In genomic region chr15:98225610-98226009, GRCm38 (mm10) we compare ENCODE assay signal across 18 mouse cellular contexts. TPM values are rescaled to one million over a fixed set of nuclear protein-coding genes. Genes with fewer than 3 reads are reported as not detected.
A peak's percentile ranks its signal among the peaks of the same experiment; 100 is the strongest.
DNase-seq lines count a peak whose midpoint lies in the region; ATAC-seq lines count a peak whose summit lies in the region.
"Had no signal": no experiment of that assay in that cellular context is flagged by ENCODE, and none has a peak within 500 bp of the region (broad histone marks: within the 10 kb centered on the region; RNA-seq: fewer than 3 reads in every experiment).

No protein-coding gene starts in this region.

- 0 out of 2 replicates have a peak overlapping the region, but pooled peaks have one; percentile 16 for H3K4me2 ChIP-seq in neural tube, embryonic 12.5 days (replicated peaks)

- no peaks in the 10 kb centered on the region for H3K4me1 ChIP-seq in neural tube, embryonic 12.5 days
- H3K4me1 ChIP-seq: heart, embryonic 10.5 days had no signal

- no peak overlapping the region for H3K27ac ChIP-seq in neural tube, embryonic 12.5 days
- H3K27ac ChIP-seq: heart, embryonic 10.5 days; kidney, postnatal 0 days had no signal

- no peaks in the 10 kb centered on the region for H3K9me3 ChIP-seq in neural tube, embryonic 12.5 days
- H3K9me3 ChIP-seq: heart, embryonic 10.5 days had no signal

- WGBS in neural tube, embryonic 12.5 days = 46% methylated on average over 16 of the region's 16 CpGs

- no peaks in the 10 kb centered on the region for H3K27me3 ChIP-seq in neural tube, embryonic 12.5 days (replicated peaks)

- DNase-seq in kidney, postnatal 10 days = peak; percentile 13
- DNase-seq in kidney, adult 11 months = no peak
- peak; percentile 18 for DNase-seq in retina, postnatal 1 day
- DNase-seq in retina, embryonic 14.5 days (ENCODE audit: low spot score) = no peak
- DNase-seq in embryo, embryonic 10 days (ENCODE audit: low spot score) = peak; percentile 22
- no peak for DNase-seq in c-Kit-positive CD71-positive TER-119-positive erythroid progenitor cells, embryonic 14.5 days (ENCODE audit: low spot score)
- DNase-seq: cerebellum, adult 2 months; gastrocnemius, postnatal 25 days; heart, postnatal 14 days; layer of hippocampus, adult 9-11 months; right cerebral cortex, postnatal 4 days had no signal

- no peaks in the 10 kb centered on the region for H3K36me3 ChIP-seq in neural tube, embryonic 12.5 days
- H3K36me3 ChIP-seq: heart, embryonic 10.5 days had no signal

- no peak overlapping the region for H3K9ac ChIP-seq in neural tube, embryonic 12.5 days

- ATAC-seq in neural tube, embryonic 12.5 days (ENCODE audit: low FRiP score, low read depth) = no peak
- ATAC-seq: intestine, embryonic 16.5 days had no signal

- H3K4me3 ChIP-seq in neural tube, embryonic 12.5 days = no peak overlapping the region
- H3K4me3 ChIP-seq: heart, embryonic 10.5 days had no signal

RNA-seq across cellular contexts. Expression of gene Olfr287, which starts 4.8 kb away (rescaled TPM):
- 0.15 TPM in 1 of 2 replicates, not detected in the other for polyA plus RNA-seq in neural tube, embryonic 12.5 days (2016; fragmentation: Nextera tagmentation; extraction: Ambion mirVana)
- polyA plus RNA-seq: heart, embryonic 10.5 days; intestine, embryonic 16.5 days; kidney, postnatal 0 days; liver, adult 2 months; lung, embryonic 16.5 days; thymus, postnatal 0 days had no signal

RNA-seq across cellular contexts. Expression of gene Gm44579, which starts 4.8 kb away (rescaled TPM):
- polyA plus RNA-seq in neural tube, embryonic 12.5 days (2016; fragmentation: Nextera tagmentation; extraction: Ambion mirVana) = not detected in 2 replicates
- polyA plus RNA-seq: cerebellum, adult 2 months; heart, embryonic 10.5 days; intestine, embryonic 16.5 days; kidney, postnatal 0 days; liver, adult 2 months; lung, embryonic 16.5 days; thymus, postnatal 0 days had no signal

RNA-seq across cellular contexts. Expression of gene Olfr286, which starts 8.6 kb away (rescaled TPM):
- polyA plus RNA-seq in neural tube, embryonic 12.5 days (2016; fragmentation: Nextera tagmentation; extraction: Ambion mirVana) = not detected in 2 replicates
- polyA plus RNA-seq: cerebellum, adult 2 months; heart, embryonic 10.5 days; intestine, embryonic 16.5 days; kidney, postnatal 0 days; liver, adult 2 months; lung, embryonic 16.5 days; thymus, postnatal 0 days had no signal

RNA-seq across cellular contexts. Expression of gene Olfr288, which starts 30.3 kb away (rescaled TPM):
- not detected in 2 replicates for polyA plus RNA-seq in neural tube, embryonic 12.5 days (2016; fragmentation: Nextera tagmentation; extraction: Ambion mirVana)
- polyA plus RNA-seq: heart, embryonic 10.5 days; intestine, embryonic 16.5 days; kidney, postnatal 0 days; liver, adult 2 months; lung, embryonic 16.5 days; thymus, postnatal 0 days had no signal

RNA-seq across cellular contexts. Expression of gene H1fnt, which starts 31.5 kb away (rescaled TPM):
- polyA plus RNA-seq in neural tube, embryonic 12.5 days (2016; fragmentation: Nextera tagmentation; extraction: Ambion mirVana) = not detected in 2 replicates
- polyA plus RNA-seq: cerebellum, adult 2 months; heart, embryonic 10.5 days; intestine, embryonic 16.5 days; kidney, postnatal 0 days; liver, adult 2 months; lung, embryonic 16.5 days; thymus, postnatal 0 days had no signal

Comparison
In these comparisons a context has a peak if more than half of its experiments do, and no peak if none do; other contexts are left out.
1. DNase-seq: peak in kidney, postnatal 10 days (single experiment), retina, postnatal 1 day (single experiment) and embryo, embryonic 10 days (single experiment); none in kidney, adult 11 months (single experiment), retina, embryonic 14.5 days (single experiment) and c-Kit-positive CD71-positive TER-119-positive erythroid progenitor cells, embryonic 14.5 days (single experiment).